Mouse (Mus musculus): Measurements from ENCODE around the gene Ccn1. TPM values are rescaled to one million over a fixed set of nuclear protein-coding genes. Genes with fewer than 3 reads are reported as not detected.

Ccn1 gene
- total RNA-seq, 2 experiments from 2014 or later: not detected

DNA sequence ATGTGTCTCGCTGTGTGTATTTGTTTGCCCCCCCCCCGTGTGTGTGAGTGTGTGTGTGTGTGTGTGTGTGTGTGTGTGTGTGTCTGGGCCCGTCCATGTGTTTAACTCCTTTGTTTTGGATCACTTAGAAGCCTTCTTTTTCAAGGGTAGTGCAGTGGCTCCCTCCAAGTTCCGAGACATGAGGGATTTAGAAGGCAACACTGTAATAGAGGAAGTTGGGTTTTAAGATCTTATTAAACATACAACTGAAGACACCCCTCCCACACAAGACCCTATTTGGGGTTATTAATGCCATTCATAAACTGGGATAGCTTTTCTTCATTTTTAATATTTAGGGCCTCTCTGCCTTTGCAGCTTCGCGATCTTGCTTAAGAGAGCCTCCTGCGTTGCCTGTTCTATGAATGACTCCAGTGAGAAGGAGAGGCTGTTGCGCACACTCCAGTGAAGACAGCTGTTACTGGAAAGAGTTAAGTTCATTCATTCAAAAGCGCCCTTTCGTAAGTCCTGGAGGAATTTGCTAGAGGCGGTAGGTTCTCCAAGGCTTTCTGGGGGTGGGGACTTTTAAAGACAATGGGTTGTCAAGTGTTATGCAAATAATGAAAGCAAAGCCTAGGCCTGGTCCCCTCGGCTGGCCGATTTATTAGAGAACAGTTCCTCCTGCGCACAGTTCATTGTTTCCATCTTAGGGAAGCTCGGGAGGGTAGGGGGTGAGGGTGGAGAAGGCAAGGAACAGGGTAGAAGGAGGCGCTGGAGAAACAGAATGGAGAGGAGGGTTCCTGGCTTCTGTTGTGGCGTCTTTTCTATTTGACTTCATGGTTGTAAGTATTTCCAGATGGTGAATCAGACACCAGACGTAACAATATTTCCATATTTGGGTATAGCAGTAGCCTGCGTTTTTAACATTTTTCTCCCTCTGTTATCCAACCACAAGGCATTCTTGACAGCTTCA, 1.5 kb upstream of the Ccn1 start:
- ATAC-seq (replicated peaks; ENCODE audit: low FRiP score, poor library complexity, severe bottlenecking): no peak

DNA sequence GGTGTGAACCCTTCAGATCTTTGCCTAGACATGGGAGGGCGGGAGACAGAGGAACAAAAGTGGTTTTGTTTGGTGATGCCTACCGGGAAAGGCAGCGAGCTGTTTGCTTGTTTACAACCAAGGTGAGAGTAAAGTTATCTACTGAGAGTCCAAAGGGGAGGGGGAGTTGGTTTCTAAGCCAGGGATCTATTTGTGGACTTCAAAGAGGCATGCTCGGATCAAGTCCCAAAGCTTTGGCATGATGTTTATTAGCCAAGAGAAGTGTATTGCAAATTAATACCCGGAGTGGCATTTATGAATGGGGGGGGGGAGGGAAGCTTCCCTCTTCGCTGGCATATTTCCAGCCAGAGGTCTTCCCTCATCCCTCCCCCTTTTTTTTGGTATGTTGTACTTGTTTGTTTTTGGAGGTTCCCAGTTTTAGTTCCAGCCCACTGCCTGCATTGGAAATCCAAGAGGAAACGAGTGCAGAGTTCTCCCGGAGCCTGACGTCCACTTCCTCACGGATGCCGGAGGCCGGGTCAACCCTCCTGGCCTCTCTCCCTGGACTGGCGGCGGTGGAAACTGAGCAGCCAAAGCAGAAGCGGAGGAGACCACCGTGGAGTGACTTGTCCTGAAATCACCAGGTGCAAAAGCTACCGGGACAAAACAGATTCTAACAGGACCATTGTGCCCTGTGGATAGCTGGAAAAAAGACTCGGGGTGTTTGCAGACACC, 674 bp upstream of the Ccn1 start:
- ATAC-seq (replicated peaks; ENCODE audit: low FRiP score, poor library complexity, severe bottlenecking): no peak

DNA sequence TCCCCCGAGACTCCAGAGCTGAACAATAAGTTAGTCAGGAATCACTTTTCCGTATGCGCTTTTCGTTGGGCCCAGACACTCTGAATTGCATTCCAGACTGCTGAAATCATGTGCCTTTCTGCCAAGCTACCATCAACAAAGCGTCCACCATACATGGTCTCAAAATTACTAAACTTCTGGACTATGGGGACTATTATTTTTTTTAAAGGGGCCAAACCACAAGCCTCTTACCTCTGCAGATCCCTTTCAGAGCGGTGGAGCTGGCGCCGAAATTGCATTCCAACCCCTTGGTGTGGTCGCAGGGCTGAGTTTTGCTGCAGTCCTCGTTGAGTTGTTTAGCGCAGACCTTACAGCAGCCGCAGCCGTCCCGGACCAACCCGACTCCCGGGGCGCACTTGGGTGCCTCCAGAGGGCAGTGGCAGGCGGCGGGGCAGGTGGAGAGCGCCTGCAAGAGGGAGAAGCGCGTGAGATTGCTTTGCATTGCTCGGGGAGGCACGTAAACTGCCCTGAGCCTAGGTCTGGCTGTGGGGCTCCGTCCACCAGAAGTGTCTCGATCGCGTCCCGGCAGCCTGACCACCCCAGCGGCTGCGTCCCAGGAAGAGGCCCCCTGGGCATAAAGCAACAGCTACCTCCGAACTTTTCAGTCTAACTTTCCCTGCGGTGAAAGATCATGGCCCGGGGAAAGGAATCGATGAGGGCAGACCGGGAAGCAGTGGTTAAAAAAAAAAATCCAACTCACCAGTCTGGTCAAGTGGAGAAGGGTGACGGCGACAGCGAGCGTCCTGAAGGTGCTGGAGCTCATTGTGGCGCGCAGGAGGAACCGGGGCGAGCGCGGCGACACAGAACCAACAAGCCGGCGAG, 560 bp downstream of the Ccn1 start:
- ATAC-seq (replicated peaks; ENCODE audit: low FRiP score, poor library complexity, severe bottlenecking): no peak

DNA sequence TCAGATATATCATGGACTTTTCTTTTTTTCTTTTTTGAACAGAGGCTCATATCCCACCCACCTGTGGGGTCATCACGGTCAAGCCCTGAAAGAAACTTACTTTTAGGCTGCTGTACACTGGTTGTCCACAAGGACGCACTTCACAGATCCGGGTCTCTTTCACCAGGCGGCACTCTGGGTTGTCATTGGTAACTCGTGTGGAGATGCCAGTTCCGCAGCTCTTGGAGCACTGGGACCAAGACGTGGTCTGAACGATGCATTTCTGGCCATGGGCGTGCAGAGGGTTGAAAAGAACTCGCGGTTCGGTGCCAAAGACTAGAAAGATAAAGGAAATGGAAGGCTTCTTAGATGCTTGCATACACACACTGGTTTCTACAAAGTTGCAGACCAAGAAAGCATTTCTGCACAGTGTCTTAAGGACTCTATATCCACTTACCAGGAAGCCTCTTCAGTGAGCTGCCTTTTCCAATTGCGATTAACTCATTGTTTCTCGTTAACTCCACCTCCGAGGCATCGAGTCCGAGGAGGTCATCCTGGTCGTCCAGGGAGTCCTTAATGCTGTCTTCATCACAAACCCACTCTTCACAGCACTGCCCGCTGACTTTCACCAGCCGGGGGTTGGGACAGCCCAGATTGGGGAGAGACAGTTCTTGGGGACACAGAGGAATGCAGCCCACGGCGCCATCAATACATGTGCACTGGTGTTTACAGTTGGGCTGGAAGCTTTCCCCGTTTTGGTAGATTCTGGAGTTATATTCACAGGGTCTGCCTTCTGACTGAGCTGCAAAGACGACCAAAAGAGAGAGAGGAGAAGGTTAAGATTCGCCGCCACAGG, 1.5 kb downstream of the Ccn1 start:
- ATAC-seq (replicated peaks; ENCODE audit: low FRiP score, poor library complexity, severe bottlenecking): no peak

DNA sequence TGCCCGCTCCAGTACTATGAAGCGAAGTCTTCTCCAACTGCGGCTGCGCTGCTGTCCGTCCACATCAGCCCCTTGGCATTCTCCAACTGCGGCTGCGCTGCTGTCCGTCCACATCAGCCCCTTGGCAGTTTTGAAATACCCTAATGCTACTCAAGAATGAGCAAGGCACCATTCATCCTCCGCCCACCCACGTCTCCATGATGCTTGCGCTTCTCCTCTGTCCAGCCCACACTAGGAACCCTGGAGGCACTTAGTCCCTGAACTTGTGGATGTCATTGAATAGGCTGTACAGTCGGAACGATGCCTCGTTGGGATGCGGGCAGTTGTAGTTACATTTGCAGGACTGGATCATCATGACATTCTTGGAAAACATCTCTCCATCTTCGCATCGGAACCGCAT, 2.4 kb downstream of the Ccn1 start:
- no peak for ATAC-seq (replicated peaks; ENCODE audit: low FRiP score, poor library complexity, severe bottlenecking)

DNA sequence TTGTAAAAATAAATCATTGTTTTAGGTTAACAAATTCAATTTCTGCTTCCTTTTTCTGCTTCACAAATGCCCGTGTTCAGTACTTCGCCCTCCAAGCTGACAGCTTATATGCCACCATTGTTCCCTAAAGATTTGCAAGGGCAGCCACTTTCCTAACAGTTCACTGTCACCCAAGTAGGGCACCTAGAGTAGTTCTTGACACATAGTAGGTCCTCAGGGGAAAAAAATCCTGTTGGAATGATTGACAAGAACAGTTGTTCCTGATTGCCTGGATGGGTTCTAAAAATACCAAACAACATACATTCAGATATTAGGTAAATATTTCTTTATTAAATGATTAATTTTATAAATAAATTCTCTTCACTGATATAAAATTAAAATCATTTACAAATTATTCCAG, 3.1 kb downstream of the Ccn1 start:
- ATAC-seq (replicated peaks; ENCODE audit: low FRiP score, poor library complexity, severe bottlenecking): no peak

DNA sequence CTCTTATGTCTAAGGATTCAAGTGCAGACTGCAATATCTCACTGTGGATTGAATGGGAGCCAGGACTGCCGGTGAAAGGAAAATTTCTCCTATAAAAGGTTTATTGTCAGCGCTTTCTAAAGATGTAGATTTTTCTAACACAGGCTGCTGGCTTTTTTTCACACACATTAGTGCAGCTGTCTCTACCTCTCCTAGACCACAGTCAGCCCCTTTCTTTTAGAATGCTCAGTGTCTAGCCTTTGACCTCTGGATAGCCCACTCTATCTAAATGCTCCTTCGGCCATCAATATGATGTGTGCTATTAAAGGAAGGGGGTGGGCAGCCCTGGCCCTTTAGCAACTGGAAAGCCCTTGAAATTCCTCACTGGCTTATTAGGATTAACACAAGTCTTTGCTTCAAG, 3.8 kb downstream of the Ccn1 start:
- no peak for ATAC-seq (replicated peaks; ENCODE audit: low FRiP score, poor library complexity, severe bottlenecking)

DNA sequence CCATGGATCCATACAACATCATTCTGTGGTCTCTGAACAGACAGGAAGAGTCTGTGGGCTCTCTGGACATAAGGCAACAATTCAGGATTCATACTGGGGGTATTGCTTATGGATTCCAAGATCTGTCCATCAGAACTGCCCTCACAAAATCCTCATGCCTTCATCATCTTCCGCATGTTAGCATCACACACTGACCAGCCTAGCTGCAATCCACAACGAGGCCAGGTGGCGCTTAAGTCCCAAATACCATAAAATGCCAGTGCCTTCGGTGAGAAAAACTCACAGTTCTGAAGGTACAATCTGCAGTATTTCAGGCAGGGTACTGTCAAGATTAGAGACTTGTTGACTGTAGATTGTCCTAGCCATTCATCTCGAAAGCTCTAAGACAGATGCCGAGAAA, 4.3 kb downstream of the Ccn1 start:
- no peak for ATAC-seq (replicated peaks; ENCODE audit: low FRiP score, poor library complexity, severe bottlenecking)

DNA sequence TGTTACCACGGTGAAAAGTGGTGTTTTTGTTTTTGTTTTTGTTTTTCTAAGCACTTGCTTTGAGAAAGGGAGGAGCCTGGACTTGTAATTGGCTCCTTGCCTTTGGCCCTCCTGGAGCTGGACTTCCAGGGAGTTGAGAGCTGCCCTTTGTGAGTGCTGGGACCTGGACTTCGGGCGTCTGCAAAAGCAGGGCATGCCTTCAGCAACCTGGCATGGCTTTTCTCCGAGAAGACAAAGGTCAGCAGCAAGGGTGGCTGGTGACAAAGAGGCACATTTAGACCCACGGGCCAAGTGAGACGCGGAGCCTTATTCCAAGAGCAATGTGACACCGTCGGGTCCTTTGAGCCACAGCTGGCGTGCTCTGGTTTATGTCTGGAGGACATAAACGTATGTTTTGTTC, 6.9 kb downstream of the Ccn1 start:
- no peak for ATAC-seq (replicated peaks; ENCODE audit: low FRiP score, poor library complexity, severe bottlenecking)

DNA sequence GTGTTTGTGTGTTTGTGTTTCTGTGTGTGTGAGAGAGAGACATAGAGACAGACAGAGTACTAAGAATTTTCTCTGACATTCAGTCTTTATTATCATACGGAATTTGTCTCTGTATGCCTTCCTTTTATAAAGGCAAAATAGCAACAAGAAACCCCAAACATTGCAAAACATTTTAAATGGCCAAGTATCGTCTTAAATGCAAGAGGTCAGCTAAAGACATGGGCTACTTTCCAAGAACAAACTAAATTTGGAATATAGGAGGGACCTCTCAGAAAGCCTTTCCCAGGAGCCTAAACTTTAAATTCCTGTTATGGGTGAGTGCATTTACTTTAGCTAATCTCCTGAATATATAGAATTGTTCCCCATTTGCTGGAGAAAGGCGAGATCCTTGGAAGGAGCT, 7.9 kb downstream of the Ccn1 start:
- no peak for ATAC-seq (replicated peaks; ENCODE audit: low FRiP score, poor library complexity, severe bottlenecking)

DNA sequence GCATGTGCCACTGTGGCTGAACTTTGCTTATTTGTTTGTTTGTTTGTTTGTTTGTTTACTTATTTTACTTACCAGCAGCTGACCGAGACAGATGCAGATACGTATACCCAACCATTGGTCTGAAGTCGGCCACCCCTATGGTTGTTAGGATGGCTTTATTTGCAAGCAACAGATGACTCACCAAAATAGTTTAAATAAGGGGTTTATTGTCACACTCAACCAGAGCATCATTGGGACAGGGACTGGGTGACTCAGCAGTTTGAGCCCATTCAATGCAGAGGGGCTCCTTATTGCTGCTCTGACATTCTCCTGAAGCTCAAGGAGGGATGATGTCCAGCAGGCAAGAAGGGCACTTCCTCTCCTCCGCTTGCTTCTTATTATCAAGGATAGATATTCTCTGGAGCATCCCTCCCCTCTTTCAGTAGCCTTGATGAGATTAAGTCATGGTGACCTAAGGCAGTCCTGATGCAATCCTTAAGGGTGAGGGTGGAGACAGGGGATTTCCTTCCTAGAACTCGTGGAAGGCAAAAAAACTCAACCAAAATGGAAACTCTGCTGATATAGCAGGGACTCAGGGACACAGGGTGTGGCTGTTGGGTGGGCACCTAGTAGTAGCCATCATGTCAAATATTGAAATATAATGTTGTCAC, 8.6 kb downstream of the Ccn1 start:
- ATAC-seq (replicated peaks; ENCODE audit: low FRiP score, poor library complexity, severe bottlenecking): no peak

DNA sequence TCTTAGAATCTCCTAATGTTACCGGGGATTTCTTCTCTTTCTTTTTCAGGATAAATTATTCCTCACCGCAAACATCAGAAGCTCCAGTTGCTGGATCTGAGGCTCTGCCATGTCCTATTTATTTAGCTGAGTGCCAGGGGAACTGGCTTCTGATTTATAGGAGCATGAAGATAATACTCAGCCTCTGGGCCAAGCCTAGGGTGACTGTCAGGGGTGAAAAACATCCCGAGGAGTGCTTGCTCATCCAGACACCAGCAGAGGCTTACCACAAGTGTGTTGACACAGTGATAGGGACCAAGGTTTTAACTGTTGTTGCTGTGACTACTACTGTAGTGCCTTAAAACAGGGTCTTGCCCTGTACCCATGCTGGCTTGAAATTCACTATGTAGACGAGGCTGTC, 9.2 kb downstream of the Ccn1 start:
- ATAC-seq (replicated peaks; ENCODE audit: low FRiP score, poor library complexity, severe bottlenecking): no peak

DNA sequence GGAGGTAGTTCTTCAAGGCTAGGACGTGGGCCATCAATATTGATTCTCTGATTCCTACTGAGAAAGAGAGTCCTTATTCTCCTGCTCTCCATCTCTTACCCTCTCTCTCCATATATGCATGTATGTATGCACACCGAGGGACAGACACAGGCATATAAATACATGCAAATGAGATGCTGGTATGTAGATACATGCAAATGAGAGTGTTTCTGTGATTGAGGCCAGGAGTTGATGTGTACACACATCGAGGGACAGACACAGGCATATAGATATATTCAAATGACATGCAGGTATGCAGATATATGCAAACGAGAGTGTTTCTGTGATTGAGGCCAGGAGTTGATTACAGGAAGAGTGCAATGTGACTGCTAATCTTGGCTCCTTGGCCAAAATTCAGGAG, 9.6 kb downstream of the Ccn1 start:
- no peak for ATAC-seq (replicated peaks; ENCODE audit: low FRiP score, poor library complexity, severe bottlenecking)

DNA sequence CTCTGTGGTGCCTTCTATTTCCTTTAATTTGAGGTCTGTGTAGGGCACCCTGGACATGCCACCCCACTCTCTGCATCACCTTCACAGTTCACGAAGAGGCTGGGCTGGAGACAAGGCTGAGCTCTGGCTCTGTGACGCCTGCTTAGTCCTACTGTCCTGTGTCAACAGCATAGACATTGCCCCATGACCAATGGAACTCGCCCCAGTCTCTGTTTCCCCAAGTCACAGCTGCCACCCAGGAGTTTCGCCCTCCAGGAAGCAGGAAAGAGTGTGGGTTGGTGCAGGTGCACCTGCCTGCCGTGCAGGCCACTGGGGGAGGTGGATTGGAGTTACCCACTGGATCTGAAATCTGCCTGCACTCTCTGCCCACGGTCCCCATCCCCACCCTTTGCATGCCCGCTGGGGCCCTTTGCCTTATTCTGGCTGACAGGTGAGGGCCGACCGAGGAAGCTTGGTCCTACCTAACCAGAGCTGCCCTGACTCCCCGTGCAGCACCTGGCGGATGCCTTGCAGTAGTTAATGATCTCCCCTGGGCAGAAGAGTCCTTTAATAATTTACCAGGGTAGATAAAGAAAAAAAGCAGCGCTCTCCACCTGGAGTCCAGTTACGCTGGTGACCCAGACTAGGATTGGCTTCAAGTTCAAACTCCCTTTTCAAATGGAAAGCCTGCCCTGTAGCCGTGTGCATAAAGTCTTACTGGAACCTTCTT, 15.6 kb downstream of the Ccn1 start:
- ATAC-seq (replicated peaks; ENCODE audit: low FRiP score, poor library complexity, severe bottlenecking): no peak

DNA sequence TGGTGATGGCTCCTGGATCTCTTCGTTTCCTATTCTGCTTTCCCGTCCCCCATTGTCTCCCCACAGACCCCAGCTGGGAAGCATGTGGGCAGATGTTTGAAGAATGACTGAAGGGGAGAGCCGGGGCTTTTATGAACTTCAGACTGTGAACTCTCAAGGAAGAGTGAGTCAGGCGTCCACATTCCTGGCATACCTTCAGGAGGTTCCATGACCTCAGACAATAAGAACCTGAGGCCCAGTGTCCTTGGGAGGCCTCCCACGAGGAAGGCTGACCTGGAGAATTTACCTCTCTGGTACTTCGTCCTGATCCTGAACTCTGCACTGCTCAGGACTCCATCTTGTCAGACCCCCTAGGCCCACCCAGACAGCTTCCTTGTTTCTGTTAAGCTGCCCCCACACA, 16.9 kb downstream of the Ccn1 start:
- no peak for ATAC-seq (replicated peaks; ENCODE audit: low FRiP score, poor library complexity, severe bottlenecking)

DNA sequence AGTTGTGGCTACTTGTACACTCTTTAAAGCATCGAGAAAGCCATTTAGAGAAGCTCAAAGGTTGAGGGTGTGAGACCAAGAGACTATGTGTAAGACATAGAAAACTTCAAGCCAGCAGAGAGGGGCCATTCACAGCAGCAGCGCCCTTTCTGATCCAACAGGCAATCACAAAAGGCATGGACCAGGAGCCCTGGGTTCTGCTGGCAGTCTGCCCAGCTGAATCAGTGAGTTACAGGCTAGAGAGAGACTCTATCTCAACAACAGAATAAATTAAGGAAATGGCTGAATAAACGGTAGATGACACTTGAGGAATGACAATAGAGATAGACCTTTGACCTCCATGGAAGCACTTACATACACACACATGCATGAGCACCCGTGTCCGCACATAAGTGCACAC, 21.1 kb downstream of the Ccn1 start:
- ATAC-seq (replicated peaks; ENCODE audit: low FRiP score, poor library complexity, severe bottlenecking): no peak

DNA sequence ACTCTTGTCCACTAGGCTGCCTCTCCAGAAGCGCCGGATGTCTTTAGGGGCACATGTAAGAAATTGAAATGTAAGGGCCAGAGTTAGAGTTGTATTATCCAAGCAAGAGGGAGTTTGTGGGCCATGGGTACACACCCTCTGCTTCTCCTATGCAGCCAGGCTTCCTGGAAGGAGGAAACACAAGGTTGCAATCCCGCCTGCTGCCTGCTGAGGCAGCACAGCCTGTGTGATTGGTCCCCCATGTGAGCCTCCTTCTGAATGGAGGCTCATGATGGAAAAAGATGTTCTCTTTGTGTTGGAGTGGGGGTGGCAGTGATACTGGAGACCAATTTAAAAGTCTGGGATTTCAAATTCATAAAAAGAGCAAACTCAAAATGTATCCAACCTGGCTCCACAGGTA, 22.0 kb downstream of the Ccn1 start:
- no peak for ATAC-seq (replicated peaks; ENCODE audit: low FRiP score, poor library complexity, severe bottlenecking)

DNA sequence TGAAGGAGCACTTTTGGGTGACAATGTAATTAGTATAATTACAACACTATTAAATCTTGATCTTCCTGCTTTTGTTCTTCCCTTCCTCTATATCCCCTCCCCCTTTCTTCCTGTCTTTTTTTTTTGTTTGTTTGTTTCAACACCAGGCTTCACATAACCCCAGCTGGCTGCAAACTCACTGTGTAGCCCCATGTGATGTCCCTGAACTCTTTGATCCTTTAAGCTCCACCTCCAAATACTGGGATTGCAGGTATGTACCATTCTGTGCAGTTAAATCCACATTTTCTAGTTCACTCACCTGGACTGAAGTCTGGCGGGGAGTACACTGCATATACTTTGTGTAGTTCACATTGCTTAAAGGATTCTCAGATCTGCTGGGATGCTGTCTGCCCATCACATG, 23.7 kb downstream of the Ccn1 start:
- no peak for ATAC-seq (replicated peaks; ENCODE audit: low FRiP score, poor library complexity, severe bottlenecking)
